Mouse (Mus musculus): ENCODE data around the gene Gm14137. TPM values are rescaled to one million over a fixed set of nuclear protein-coding genes. Genes with fewer than 3 reads are reported as not detected.

The Gm14137 gene
- 0.15 and 0.31 TPM in 2 replicates for polyA plus RNA-seq (2015; fragmentation: Nextera tagmentation; extraction: Ambion mirVana)

- Histone ChIP-seq H3K9me3 (ENCODE audit: control insufficient read depth, low read length) (no peaks in the 10 kb centered on the region), H3K27me3 (replicated peaks; ENCODE audit: control insufficient read depth, insufficient read depth, low read length) (no peaks in the 10 kb centered on the region), H3K27ac (ENCODE audit: low read length) (no peak within 1 kb of the TSS), H3K4me1 (ENCODE audit: control insufficient read depth, insufficient read depth, low read length) (peaks cover 20% of the 10 kb centered on the region), H3K4me3 (ENCODE audit: low read length) (no peak within 1 kb of the TSS), H3K9ac (ENCODE audit: low read depth, low read length) (peak within 1 kb of the TSS; percentile 26; the same call in 1 of the 2 replicates), H3K4me2 (ENCODE audit: low read depth, low read length) (peak within 1 kb of the TSS; percentile 52), H3K36me3 (ENCODE audit: control insufficient read depth, insufficient read depth, low read length) (no peaks in the 10 kb centered on the region)
- 55% methylated on average over 8 of the region's 8 CpGs for WGBS
- no peak; the same call in 1 of the 2 replicates for ATAC-seq
Observed at GRCm38 (mm10) chr2:119173991-119174651, at the start of gene Gm14137. Gene Gm14137, plus strand, starts transcription at chr2:119174509.

- no peak overlapping the region for H3K27ac ChIP-seq (ENCODE audit: low read length)
- H3K36me3 ChIP-seq (ENCODE audit: control insufficient read depth, insufficient read depth, low read length): peaks cover 10% of the 10 kb centered on the region; the same call in 1 of the 2 replicates
- H3K9me3 ChIP-seq (ENCODE audit: control insufficient read depth, low read length): no peaks in the 10 kb centered on the region
- no peak overlapping the region for H3K4me3 ChIP-seq (ENCODE audit: low read length)
- no peak for ATAC-seq
- WGBS: 76% methylated on average over 5 of the region's 5 CpGs
- H3K9ac ChIP-seq (ENCODE audit: low read depth, low read length): no peak overlapping the region
- no peak overlapping the region for H3K4me2 ChIP-seq (ENCODE audit: low read depth, low read length)
- H3K27me3 ChIP-seq (replicated peaks; ENCODE audit: control insufficient read depth, insufficient read depth, low read length): no peaks in the 10 kb centered on the region
- no peaks in the 10 kb centered on the region for H3K4me1 ChIP-seq (ENCODE audit: control insufficient read depth, insufficient read depth, low read length)
Observed at GRCm38 (mm10) chr2:119136346-119136898, 37.9 kb upstream of the Gm14137 start.

- Histone ChIP-seq H3K9ac (ENCODE audit: low read depth, low read length) (no peak overlapping the region), H3K4me3 (ENCODE audit: low read length) (no peak overlapping the region), H3K9me3 (ENCODE audit: control insufficient read depth, low read length) (no peaks in the 10 kb centered on the region), H3K4me1 (ENCODE audit: control insufficient read depth, insufficient read depth, low read length) (no peaks in the 10 kb centered on the region), H3K36me3 (ENCODE audit: control insufficient read depth, insufficient read depth, low read length) (peaks cover 31% of the 10 kb centered on the region), H3K4me2 (ENCODE audit: low read depth, low read length) (no peak overlapping the region), H3K27me3 (replicated peaks; ENCODE audit: control insufficient read depth, insufficient read depth, low read length) (no peaks in the 10 kb centered on the region), H3K27ac (ENCODE audit: low read length) (no peak overlapping the region)
- WGBS: 94% methylated on average over 2 of the region's 2 CpGs
- no peak for ATAC-seq
Observed at GRCm38 (mm10) chr2:119145199-119145598, 29.1 kb upstream of the Gm14137 start.

GRCm38 (mm10) chr2:119146435-119146834 is 27.9 kb upstream of the Gm14137 start:
- WGBS: 86% methylated on average over 6 of the region's 6 CpGs
- Histone ChIP-seq H3K36me3 (ENCODE audit: control insufficient read depth, insufficient read depth, low read length) (peaks cover 28% of the 10 kb centered on the region), H3K4me2 (ENCODE audit: low read depth, low read length) (no peak overlapping the region), H3K27me3 (replicated peaks; ENCODE audit: control insufficient read depth, insufficient read depth, low read length) (no peaks in the 10 kb centered on the region), H3K4me1 (ENCODE audit: control insufficient read depth, insufficient read depth, low read length) (no peaks in the 10 kb centered on the region), H3K9ac (ENCODE audit: low read depth, low read length) (no peak overlapping the region), H3K27ac (ENCODE audit: low read length) (no peak overlapping the region), H3K9me3 (ENCODE audit: control insufficient read depth, low read length) (no peaks in the 10 kb centered on the region), H3K4me3 (ENCODE audit: low read length) (no peak overlapping the region)
- ATAC-seq: no peak

GRCm38 (mm10) chr2:119147160-119147678 is 27.1 kb upstream of the Gm14137 start:
- Histone ChIP-seq H3K27ac (ENCODE audit: low read length) (no peak overlapping the region), H3K4me2 (ENCODE audit: low read depth, low read length) (no peak overlapping the region), H3K36me3 (ENCODE audit: control insufficient read depth, insufficient read depth, low read length) (peaks cover 24% of the 10 kb centered on the region), H3K4me3 (ENCODE audit: low read length) (no peak overlapping the region), H3K9me3 (ENCODE audit: control insufficient read depth, low read length) (no peaks in the 10 kb centered on the region), H3K27me3 (replicated peaks; ENCODE audit: control insufficient read depth, insufficient read depth, low read length) (no peaks in the 10 kb centered on the region), H3K4me1 (ENCODE audit: control insufficient read depth, insufficient read depth, low read length) (no peaks in the 10 kb centered on the region), H3K9ac (ENCODE audit: low read depth, low read length) (no peak overlapping the region)
- ATAC-seq: no peak
- WGBS: 84% methylated on average over 22 of the region's 22 CpGs

- no peaks in the 10 kb centered on the region for H3K9me3 ChIP-seq (ENCODE audit: control insufficient read depth, low read length)
- ATAC-seq: no peak
- 93% methylated on average over 8 of the region's 8 CpGs for WGBS
- H3K4me3 ChIP-seq (ENCODE audit: low read length): no peak overlapping the region
- H3K27me3 ChIP-seq (replicated peaks; ENCODE audit: control insufficient read depth, insufficient read depth, low read length): no peaks in the 10 kb centered on the region
- H3K4me1 ChIP-seq (ENCODE audit: control insufficient read depth, insufficient read depth, low read length): no peaks in the 10 kb centered on the region
- peaks cover 26% of the 10 kb centered on the region for H3K36me3 ChIP-seq (ENCODE audit: control insufficient read depth, insufficient read depth, low read length)
- H3K4me2 ChIP-seq (ENCODE audit: low read depth, low read length): no peak overlapping the region
- no peak overlapping the region for H3K9ac ChIP-seq (ENCODE audit: low read depth, low read length)
- H3K27ac ChIP-seq (ENCODE audit: low read length): no peak overlapping the region
Observed at GRCm38 (mm10) chr2:119147775-119148174, 26.5 kb upstream of the Gm14137 start.

GRCm38 (mm10) chr2:119152255-119152654 is 22.1 kb upstream of the Gm14137 start:
- no peaks in the 10 kb centered on the region for H3K27me3 ChIP-seq (replicated peaks; ENCODE audit: control insufficient read depth, insufficient read depth, low read length)
- H3K36me3 ChIP-seq (ENCODE audit: control insufficient read depth, insufficient read depth, low read length): peaks cover 11% of the 10 kb centered on the region; the same call in 1 of the 2 replicates
- WGBS: 84% methylated on average over 6 of the region's 6 CpGs
- H3K27ac ChIP-seq (ENCODE audit: low read length): no peak overlapping the region
- no peaks in the 10 kb centered on the region for H3K9me3 ChIP-seq (ENCODE audit: control insufficient read depth, low read length)
- H3K4me2 ChIP-seq (ENCODE audit: low read depth, low read length): no peak overlapping the region
- H3K4me3 ChIP-seq (ENCODE audit: low read length): no peak overlapping the region
- no peak overlapping the region for H3K9ac ChIP-seq (ENCODE audit: low read depth, low read length)
- H3K4me1 ChIP-seq (ENCODE audit: control insufficient read depth, insufficient read depth, low read length): peaks cover 15% of the 10 kb centered on the region
- ATAC-seq: no peak

GRCm38 (mm10) chr2:119154683-119155082 is 19.6 kb upstream of the Gm14137 start:
- Histone ChIP-seq H3K4me1 (ENCODE audit: control insufficient read depth, insufficient read depth, low read length) (peaks cover 18% of the 10 kb centered on the region), H3K36me3 (ENCODE audit: control insufficient read depth, insufficient read depth, low read length) (peaks cover 4% of the 10 kb centered on the region; the same call in 1 of the 2 replicates), H3K4me2 (ENCODE audit: low read depth, low read length) (no peak overlapping the region; the same call in 1 of the 2 replicates), H3K4me3 (ENCODE audit: low read length) (no peak overlapping the region), H3K27ac (ENCODE audit: low read length) (0 out of 2 replicates have a peak overlapping the region, but pooled peaks have one; percentile 34), H3K9ac (ENCODE audit: low read depth, low read length) (no peak overlapping the region), H3K9me3 (ENCODE audit: control insufficient read depth, low read length) (no peaks in the 10 kb centered on the region), H3K27me3 (replicated peaks; ENCODE audit: control insufficient read depth, insufficient read depth, low read length) (no peaks in the 10 kb centered on the region)
- WGBS: 75% methylated on average over 2 of the region's 2 CpGs
- peak; percentile 52 for ATAC-seq

GRCm38 (mm10) chr2:119155388-119155787 is 18.9 kb upstream of the Gm14137 start:
- H3K27me3 ChIP-seq (replicated peaks; ENCODE audit: control insufficient read depth, insufficient read depth, low read length): no peaks in the 10 kb centered on the region
- no peaks in the 10 kb centered on the region for H3K9me3 ChIP-seq (ENCODE audit: control insufficient read depth, low read length)
- 67% methylated on average over 9 of the region's 9 CpGs for WGBS
- H3K36me3 ChIP-seq (ENCODE audit: control insufficient read depth, insufficient read depth, low read length): peaks cover 4% of the 10 kb centered on the region; the same call in 1 of the 2 replicates
- peak; percentile 62 for ATAC-seq
- peak overlapping the region; percentile 100 for H3K4me3 ChIP-seq (ENCODE audit: low read length)
- H3K27ac ChIP-seq (ENCODE audit: low read length): peak overlapping the region; percentile 65
- peak overlapping the region; percentile 80 for H3K4me2 ChIP-seq (ENCODE audit: low read depth, low read length)
- H3K9ac ChIP-seq (ENCODE audit: low read depth, low read length): peak overlapping the region; percentile 97; the same call in 1 of the 2 replicates
- peaks cover 18% of the 10 kb centered on the region for H3K4me1 ChIP-seq (ENCODE audit: control insufficient read depth, insufficient read depth, low read length)
